Mouse (Mus musculus): ENCODE measurements around the gene Olfr566. TPM values are rescaled to one million over a fixed set of nuclear protein-coding genes. Genes with fewer than 3 reads are reported as not detected.

Gene Olfr566
- total RNA-seq (2022): not detected

DNA sequence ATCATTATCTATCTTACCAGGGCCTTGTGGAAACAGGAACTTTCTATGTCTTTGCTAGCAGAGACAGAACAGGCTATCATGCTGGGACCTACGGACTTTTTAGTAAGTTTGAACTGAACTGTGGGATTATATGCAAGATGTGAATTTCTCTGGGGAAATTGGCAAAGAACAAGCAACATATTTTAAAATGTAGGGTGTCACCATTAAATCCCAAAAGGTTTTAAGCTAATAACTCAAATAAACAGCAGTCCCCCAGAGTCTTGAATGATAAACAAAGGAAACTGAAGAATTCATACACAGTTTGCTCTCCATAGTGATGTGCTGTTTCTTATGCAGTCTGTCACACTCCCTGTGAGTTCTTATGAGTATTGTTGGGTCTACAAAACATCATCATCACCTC is at the start of gene Olfr566:
TSS of gene Olfr566 (minus strand) at position 101 of the 400 bp plus-strand sequence.
- DNase-seq (ENCODE audit: low spot score in 2 of 2): no peak

DNA sequence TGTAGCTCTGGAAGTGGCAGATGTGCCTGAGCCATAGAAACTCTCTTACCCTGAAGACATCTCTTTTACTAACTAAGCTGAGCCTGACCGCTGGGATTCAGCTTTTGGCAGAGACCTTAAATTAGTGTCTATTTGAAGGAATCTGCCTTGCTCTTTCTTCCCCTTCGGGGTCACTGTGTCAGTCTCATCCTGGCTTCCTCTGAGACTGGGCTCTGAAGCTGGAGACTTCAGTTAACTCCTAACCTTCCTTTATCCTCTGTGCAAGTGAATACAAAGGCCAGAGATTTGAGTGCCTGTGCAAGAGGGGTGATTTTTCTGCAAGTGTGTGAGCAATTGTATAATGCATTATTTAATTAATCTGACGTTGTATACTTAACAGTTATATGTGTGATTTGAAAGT is 32.2 kb upstream of the Olfr566 start, which contains the start of gene Olfr569:
TSS of gene Olfr569 (minus strand) at position 101 of the 400 bp plus-strand sequence.
- no peak for DNase-seq (ENCODE audit: low spot score in 2 of 2)

GRCm38 (mm10) chr7:102876822-102877221 is 18.3 kb upstream of the Olfr566 start, which contains the start of gene Olfr568:
Gene Olfr568, plus strand, starts transcription at chr7:102877122.
- DNase-seq (ENCODE audit: low spot score in 2 of 2): no peak

GRCm38 (mm10) chr7:102855807-102856206 is 2.8 kb downstream of the Olfr566 start:
- DNase-seq (ENCODE audit: low spot score in 2 of 2): no peak

Other genes with a start within 250 kb of the Olfr566 start
- not detected for gene Olfr553, start 240.5 kb downstream of the Olfr566 start, total RNA-seq (2022)
- gene Olfr554, start 220.3 kb downstream of the Olfr566 start, total RNA-seq (2022): under 1 TPM in 1 of 4 experiments, not detected in 3; 0.24 TPM
- not detected for gene Olfr555, start 199.9 kb downstream of the Olfr566 start, total RNA-seq (2022)
- under 1 TPM in 1 of 4 experiments, not detected in 3; 0.19 TPM for gene Olfr556, start 193.9 kb downstream of the Olfr566 start, total RNA-seq (2022)
- 1 to 10 TPM; 6.8 to 8.6 (median 8.0) TPM for gene Trim68, start 171.4 kb downstream of the Olfr566 start, total RNA-seq (2022)
- gene Olfr557, start 162.9 kb downstream of the Olfr566 start, total RNA-seq (2022): under 1 TPM; 0.12 to 0.85 (median 0.17) TPM
- gene Olfr558, start 156.6 kb downstream of the Olfr566 start, total RNA-seq (2022): under 1 TPM; 0.31 to 0.49 (median 0.39) TPM
- gene Olfr33, start 139.7 kb downstream of the Olfr566 start, total RNA-seq (2022): not detected
- not detected for gene Olfr559, start 131.3 kb downstream of the Olfr566 start, total RNA-seq (2022)
- gene Olfr560, start 99.4 kb downstream of the Olfr566 start, total RNA-seq (2022): not detected
- gene Olfr78, start 99.3 kb downstream of the Olfr566 start, total RNA-seq (2022): under 1 TPM in 3 of 4 experiments, not detected in 1; 0.13 to 0.37 (median 0.16) TPM
- gene Olfr561, start 87.5 kb downstream of the Olfr566 start, total RNA-seq (2022): not detected
- gene Olfr564, start 55.3 kb downstream of the Olfr566 start, total RNA-seq (2022): under 1 TPM in 3 of 4 experiments, not detected in 1; 0.40 to 0.68 (median 0.51) TPM
- not detected for gene Olfr568, start 18.4 kb upstream of the Olfr566 start, total RNA-seq (2022)
- not detected for gene Olfr569, start 32.1 kb upstream of the Olfr566 start, total RNA-seq (2022)
- gene Olfr570, start 35.8 kb upstream of the Olfr566 start, total RNA-seq (2022): not detected
- not detected for gene Olfr571, start 58.8 kb upstream of the Olfr566 start, total RNA-seq (2022)
- not detected for gene Olfr572, start 65.6 kb upstream of the Olfr566 start, total RNA-seq (2022)
- not detected for gene Olfr573-ps1, start 83.8 kb upstream of the Olfr566 start, total RNA-seq (2022)
- gene Olfr574, start 89.7 kb upstream of the Olfr566 start, total RNA-seq (2022): not detected
- gene Olfr575, start 100.0 kb upstream of the Olfr566 start, total RNA-seq (2022): not detected
- gene Olfr576, start 103.9 kb upstream of the Olfr566 start, total RNA-seq (2022): not detected
- not detected for gene Olfr577, start 117.2 kb upstream of the Olfr566 start, total RNA-seq (2022)
- not detected for gene Olfr578, start 130.6 kb upstream of the Olfr566 start, total RNA-seq (2022)
- gene Olfr582, start 179.3 kb upstream of the Olfr566 start, total RNA-seq (2022): not detected
- not detected for gene Olfr583, start 192.5 kb upstream of the Olfr566 start, total RNA-seq (2022)
- gene Olfr584, start 223.1 kb upstream of the Olfr566 start, total RNA-seq (2022): not detected
- not detected for gene Olfr585, start 239.0 kb upstream of the Olfr566 start, total RNA-seq (2022)